Mouse (Mus musculus): ENCODE data around the gene Gemin4.

DNA sequence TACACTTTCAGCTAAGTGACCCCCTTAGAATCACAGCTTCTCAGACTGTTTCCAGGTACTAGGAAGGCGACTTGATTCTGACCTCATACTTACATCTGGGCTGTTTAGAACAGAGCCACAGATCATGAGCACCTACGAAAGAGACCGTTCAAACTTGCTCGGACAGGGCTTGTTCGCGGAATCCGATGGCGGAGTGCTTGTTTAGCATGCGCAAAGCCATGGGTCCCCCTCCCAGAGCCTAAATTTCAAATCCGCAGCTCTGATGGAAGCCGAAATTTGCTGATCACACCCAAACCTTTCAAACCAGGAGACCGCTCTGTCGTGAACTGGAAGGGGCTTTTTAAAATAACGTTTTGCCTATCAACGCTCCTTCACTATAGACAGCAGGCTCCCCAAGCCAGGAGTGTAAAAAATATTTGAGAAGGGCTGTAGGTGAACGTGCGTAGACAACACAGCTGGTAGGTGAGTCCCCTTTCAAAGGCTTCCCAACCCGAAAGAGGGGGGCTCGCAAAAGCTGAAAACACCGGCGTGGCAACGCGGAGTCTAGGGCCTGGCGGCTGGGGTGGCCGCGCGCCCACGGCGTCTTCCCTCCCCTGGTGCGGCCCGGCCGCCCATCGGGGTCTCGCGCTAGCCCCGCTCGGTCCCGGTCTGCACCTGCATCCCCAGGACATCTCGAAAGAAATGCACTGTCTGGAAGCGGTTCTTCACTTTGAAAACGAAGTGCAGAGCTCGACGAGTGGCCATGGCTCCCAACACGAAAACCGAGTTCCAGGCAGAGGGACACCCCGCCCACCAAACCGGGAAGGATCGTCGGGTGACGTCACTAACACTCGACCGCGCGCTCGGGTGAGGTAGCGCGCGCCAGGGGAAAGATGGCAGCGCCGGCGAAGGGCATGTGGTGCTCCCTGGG, 25.7 kb upstream of the Gemin4 start, which contains the start of the genes Mrm3 and Glod4:
- TF ChIP-seq POLR2A (IDR thresholded peaks at IDR 0.05; ENCODE audit: low read depth, low read length) (peak; percentile 15; the same call in 1 of the 2 replicates), CTCF (IDR thresholded peaks at IDR 0.05; ENCODE audit: extremely low read depth, insufficient read depth, insufficient read length, insufficient replicate concordance) (no peak)

Data from spleen, adult 2 months (tissue).